Mouse (Mus musculus): ENCODE data around the gene Gm21988.

Gm21988 gene

DNA sequence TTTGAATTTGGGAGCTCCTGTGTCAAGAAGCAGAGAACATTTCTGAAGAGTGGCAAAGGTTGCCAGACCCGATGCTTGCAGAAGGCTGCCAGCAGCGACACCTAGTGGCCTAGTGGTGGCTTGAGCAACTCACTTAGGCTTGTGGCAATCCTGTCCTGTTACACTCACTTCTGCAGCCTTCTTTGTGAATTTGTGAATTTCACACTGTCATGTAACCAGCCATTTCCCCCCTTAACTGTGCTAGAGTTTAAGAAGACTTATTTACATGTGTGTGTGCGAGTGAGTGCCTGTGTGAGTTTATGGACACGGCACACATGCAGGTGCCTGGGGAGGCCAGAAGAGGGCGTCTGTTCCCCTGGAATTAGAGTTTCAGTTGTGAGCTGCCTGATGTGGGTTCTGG lies 37.9 kb downstream of the Gm21988 start:
- in situ Hi-C loops (cut with MboI; ENCODE audit: unreplicated experiment in 2 of 2) = loop anchor here (5.0 to 25.0 kb wide), 3 partner anchors 144 to 514 kb away; partner anchors contain the start of genes Asgr1 (in 1 of the 2), Senp3 (in 1 of the 2), Tnfsf12 (in 1 of the 2) and Tnfsf13 (in 1 of the 2)

DNA sequence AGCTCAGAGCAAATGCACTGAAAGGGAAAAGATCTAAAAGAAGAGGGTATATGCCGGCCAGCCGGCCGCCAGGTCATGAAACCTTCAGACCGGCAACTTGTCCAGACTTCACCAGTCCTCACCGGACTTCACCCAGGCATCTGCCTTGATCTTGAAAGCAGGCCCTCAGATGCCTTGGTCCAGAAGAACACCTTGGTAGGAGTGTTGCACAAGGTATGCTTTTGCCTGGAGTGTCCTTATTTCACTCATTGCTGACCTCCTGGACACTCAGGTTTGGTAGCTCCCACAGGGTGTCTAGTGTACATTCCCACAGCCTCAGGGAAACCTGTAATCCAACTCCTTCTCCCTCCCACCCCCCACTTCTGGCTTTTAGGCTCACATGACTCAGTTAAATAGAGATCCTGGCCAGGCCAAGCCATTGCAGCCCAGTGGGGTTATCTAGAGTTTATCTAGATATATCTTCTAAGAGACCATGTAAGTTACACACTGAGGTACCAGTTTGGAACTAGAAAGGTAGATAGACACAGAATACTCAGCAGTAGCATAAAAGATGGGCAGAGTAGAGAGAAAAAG lies 39.5 kb downstream of the Gm21988 start:
- in situ Hi-C loops (cut with MboI; ENCODE audit: unreplicated experiment in 2 of 2) = loop anchor here (5.0 to 25.0 kb wide), 3 partner anchors 143 to 513 kb away; partner anchors contain the start of genes Asgr1 (in 1 of the 2), Senp3 (in 1 of the 2), Tnfsf12 (in 1 of the 2) and Tnfsf13 (in 1 of the 2)

DNA sequence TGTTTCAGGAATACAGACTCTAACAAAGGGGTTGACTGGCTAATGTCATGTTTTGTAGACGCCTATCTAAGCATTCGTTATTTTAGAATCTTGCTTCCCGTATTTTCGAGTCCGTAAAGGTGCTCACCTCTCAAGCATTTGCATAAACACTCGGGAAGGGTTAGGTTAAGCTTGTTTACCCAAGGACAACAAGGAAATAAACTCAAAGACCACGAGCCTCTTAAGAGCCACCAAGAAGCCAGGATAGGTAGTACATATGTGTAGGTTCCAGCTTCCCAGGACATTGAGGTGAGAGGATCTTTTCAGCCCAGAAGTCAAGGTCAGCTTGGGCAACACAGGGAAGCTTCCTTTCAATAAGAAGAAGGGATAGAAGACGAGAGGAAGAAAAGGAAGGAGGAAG lies 40.5 kb downstream of the Gm21988 start:
- in situ Hi-C loops (cut with MboI; ENCODE audit: unreplicated experiment in 2 of 2) = loop anchor here in 1 of 2 experiments (10.0 to 25.0 kb wide), 2 partner anchors 244 to 487 kb away; no protein-coding TSS in a partner anchor

DNA sequence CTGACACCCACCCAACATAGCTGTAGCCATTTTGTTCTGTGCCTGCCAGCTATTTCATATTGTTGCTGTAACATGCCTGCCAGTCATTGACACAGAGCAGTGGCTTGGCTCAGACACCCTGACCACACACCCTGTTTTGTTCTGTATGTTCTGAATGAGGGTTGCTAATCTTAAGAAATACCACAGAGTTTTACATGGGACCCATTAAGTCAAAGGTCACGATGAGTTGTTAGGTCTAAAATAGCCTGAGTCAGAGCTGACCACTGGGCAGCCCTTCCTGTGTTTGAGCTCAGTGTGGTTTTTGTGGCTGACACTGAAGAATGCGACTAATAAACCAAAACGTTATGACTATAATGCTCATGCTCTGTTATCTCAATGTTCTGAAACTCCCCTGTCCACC lies 41.3 kb downstream of the Gm21988 start:
- in situ Hi-C loops (cut with MboI; ENCODE audit: unreplicated experiment in 2 of 2) = loop anchor here in 1 of 2 experiments (10.0 to 25.0 kb wide), 2 partner anchors 244 to 486 kb away; no protein-coding TSS in a partner anchor

DNA sequence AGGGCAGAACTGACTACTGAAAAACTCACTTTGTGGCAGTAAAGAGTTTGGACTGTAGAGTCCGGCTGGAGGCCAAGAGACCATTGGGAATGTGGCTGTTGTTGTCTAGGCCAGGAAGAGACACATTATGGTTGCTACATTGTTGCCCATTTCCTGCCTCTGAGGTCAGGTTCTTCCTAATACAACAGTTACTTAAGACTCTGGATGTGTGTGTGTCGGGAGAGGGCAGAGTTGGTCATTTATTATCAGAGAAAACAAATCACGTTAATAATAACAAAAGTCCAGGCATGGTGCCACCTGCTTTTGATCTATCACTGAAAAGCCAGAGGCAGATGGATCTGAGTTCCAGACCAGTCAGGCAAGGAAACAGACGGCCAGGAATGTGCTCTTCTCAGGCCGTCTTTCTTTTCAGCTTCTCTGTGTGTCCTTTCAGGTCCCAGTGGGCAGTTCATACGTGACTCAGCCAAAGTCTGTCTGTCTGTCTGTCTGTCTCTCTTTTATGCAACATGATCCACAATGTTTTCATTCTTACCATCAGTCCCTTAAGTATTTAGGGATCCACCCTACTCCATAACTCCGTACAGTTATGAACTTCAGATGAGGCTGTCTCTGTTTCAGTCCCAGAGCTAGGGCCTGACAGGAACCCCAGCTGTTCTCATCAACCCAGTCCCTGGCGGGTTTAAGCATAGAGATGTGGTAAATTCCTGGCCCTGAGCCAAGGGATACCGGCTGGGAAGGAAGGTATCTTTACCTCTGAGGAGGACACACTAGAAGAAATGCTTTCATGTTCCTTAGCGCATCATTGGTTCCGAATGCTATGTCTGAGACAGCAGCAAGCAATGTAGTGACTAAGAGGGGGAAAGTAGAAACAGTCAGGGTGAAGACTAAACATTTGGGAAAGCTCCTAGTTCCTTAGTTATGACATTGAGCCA lies 46.0 kb downstream of the Gm21988 start:
- in situ Hi-C loops (cut with MboI; ENCODE audit: unreplicated experiment in 2 of 2) = loop anchor here in 1 of 2 experiments (10.0 to 25.0 kb wide), 2 partner anchors 239 to 481 kb away; no protein-coding TSS in a partner anchor

DNA sequence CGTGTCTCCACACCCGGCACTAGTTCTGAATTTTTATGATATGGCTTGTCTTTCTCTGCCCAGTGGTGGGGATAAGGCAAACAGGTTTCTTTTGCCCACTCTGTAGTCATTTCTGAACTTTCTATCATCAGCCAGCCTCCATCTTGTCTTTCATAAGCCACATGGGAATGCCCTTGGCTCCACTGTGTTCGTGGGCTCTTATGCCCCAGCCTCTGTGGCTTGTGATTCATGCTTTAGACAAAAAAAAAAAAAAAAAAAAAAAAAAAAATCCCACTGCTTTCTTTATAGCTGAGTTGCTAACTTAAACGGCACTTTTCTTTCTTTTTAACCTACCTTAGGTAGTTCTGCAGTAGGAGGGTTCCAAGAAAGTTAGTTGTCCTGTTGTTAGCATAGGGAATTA lies 47.5 kb downstream of the Gm21988 start:
- in situ Hi-C loops (cut with MboI; ENCODE audit: unreplicated experiment in 2 of 2) = loop anchor here in 1 of 2 experiments (10.0 to 25.0 kb wide), 2 partner anchors 237 to 480 kb away; no protein-coding TSS in a partner anchor

DNA sequence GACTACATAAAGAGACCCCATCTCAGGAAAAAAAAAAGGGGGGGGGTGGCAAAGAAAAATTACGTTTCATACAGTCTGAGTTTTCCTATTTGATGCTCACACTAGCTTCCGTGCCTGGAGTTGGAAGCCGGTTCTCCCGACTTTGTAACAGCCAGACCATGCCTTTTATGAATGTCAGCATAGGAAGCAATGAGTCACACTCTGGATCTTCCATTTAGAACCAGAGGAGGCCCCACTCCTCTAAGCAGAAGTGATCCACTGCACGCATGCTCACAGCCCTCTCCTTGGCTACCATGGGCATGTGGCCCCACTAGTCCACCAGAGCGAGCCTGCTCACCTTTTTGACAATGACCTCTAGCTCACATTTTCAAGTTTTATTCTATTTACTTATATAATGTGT lies 48.4 kb downstream of the Gm21988 start:
- in situ Hi-C loops (cut with MboI; ENCODE audit: unreplicated experiment in 2 of 2) = loop anchor here in 1 of 2 experiments (10.0 to 25.0 kb wide), 2 partner anchors 236 to 479 kb away; no protein-coding TSS in a partner anchor

DNA sequence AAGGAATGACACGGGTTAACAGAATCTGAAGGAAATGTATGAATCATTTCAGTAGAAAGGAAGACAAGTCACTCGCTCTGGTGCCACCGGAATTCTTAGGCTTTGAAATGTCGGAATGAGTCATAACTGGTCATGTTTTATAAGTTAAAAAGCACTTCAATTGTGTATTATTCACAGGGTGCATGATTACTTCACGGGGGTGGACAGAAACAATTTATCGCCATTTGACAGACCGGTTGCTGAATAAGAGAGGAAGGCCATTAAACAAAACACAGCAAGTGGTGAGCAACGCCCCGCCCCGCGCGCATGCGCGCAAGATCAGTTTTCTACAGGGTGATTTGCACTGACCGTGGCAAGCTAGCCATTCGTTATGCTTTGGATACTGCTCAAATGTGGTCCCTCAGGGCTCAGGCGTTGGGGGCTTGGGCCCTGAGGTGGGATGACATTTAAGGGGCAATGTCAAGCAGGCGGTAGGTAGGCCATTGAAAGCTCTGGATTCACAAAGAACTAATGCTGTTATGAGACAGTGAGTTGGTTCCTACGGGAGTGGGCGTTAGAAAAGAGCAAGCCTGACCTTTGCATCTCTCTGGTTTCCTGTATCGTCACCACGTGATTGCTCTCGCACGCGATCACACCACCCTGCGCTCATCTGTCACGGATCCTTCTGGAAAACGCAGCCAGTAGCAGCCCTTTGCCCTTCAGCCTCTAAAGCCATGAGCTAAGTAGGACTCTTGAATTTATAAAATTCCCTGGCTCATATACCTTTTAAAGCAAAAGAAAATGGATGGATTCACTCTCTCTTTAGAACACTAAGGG lies 50.1 kb downstream of the Gm21988 start:
- in situ Hi-C loops (cut with MboI; ENCODE audit: unreplicated experiment in 2 of 2) = loop anchor here in 1 of 2 experiments (10.0 to 25.0 kb wide), 2 partner anchors 235 to 477 kb away; no protein-coding TSS in a partner anchor
